Comparison of ENCODE assay signal across 16 mouse cellular contexts in the genomic region with DNA sequence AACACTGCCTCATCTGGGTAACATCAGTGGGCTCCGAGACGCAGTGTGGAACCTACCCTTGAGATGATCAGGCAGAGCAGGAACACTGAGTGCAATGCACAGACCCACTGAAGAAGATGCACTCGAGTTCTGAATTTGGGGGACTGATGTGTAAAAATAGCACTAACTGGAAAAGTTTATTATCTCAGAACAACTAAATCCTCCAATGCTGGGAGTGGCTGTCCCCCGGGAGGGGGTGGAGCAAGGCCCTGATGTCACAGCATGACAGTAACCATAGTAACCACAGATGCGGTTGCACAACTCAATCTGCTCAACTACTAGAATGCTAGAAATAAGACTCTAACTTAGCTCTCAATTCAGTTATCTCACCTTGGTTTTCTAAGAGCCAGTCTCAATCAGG.
A peak's percentile ranks its signal among the peaks of the same experiment; 100 is the strongest.
DNase-seq lines count a peak whose midpoint lies in the region; ATAC-seq and TF ChIP-seq lines count a peak whose summit lies in the region.
"Had no signal": no experiment of that assay in that cellular context is flagged by ENCODE, and none has a peak within 500 bp of the region (broad histone marks: within the 10 kb centered on the region; RNA-seq: fewer than 3 reads in every experiment).

No protein-coding gene starts in this region.

- H3K4me2 ChIP-seq in liver, postnatal 0 days (ENCODE audit: low read depth, low read length), result no peak overlapping the region
- no peak overlapping the region for H3K4me2 ChIP-seq in stomach, postnatal 0 days (replicated peaks; ENCODE audit: low read depth)
- H3K4me2 ChIP-seq: hindbrain, embryonic 15.5 days; limb, embryonic 13.5 days; midbrain, embryonic 12.5 days had no signal

- intact Hi-C loops in heart, postnatal 10 days (cut with DNase I), result no loop called here

- H3K9ac ChIP-seq in liver, postnatal 0 days (replicated peaks), result no peak overlapping the region
- H3K9ac ChIP-seq in stomach, postnatal 0 days (ENCODE audit: low read length), result no peak overlapping the region
- H3K9ac ChIP-seq: forebrain, postnatal 0 days; hindbrain, embryonic 15.5 days; limb, embryonic 13.5 days; midbrain, embryonic 12.5 days had no signal

- no peaks in the 10 kb centered on the region for H3K4me1 ChIP-seq in liver, postnatal 0 days (ENCODE audit: insufficient read depth)
- no peaks in the 10 kb centered on the region for H3K4me1 ChIP-seq in stomach, postnatal 0 days (replicated peaks; ENCODE audit: control insufficient read depth, insufficient read depth)

- ATAC-seq in liver, postnatal 0 days, result no peak
- 0 out of 2 replicates have a peak, but pooled peaks have one; percentile 42 for ATAC-seq in common myeloid progenitor, adult 5-6 weeks (replicated peaks; ENCODE audit: low read depth, poor library complexity, severe bottlenecking)
- ATAC-seq in stomach, postnatal 0 days (ENCODE audit: low FRiP score, low TSS enrichment), result no peak
- ATAC-seq: forebrain, postnatal 0 days had no signal

- no peak for TF ChIP-seq EP300 in liver, postnatal 0 days (IDR thresholded peaks at IDR 0.05; ENCODE audit: low read depth)
- TF ChIP-seq EP300 in stomach, postnatal 0 days (optimal IDR thresholded peaks at IDR 0.05), result no peak

- H3K27me3 ChIP-seq in liver, postnatal 0 days (ENCODE audit: insufficient read depth, low read length), result no peaks in the 10 kb centered on the region
- no peaks in the 10 kb centered on the region for H3K27me3 ChIP-seq in stomach, postnatal 0 days (ENCODE audit: control insufficient read depth, insufficient read depth, low read length)
- H3K27me3 ChIP-seq: hindbrain, embryonic 15.5 days; limb, embryonic 13.5 days; midbrain, embryonic 12.5 days had no signal

- no peaks in the 10 kb centered on the region for H3K36me3 ChIP-seq in liver, postnatal 0 days (replicated peaks; ENCODE audit: insufficient read depth, low read length)
- H3K36me3 ChIP-seq in stomach, postnatal 0 days (ENCODE audit: control insufficient read depth, insufficient read depth, low read length), result no peaks in the 10 kb centered on the region
- H3K36me3 ChIP-seq: hindbrain, embryonic 15.5 days; limb, embryonic 13.5 days; midbrain, embryonic 12.5 days had no signal

- TF ChIP-seq CTCF in liver, postnatal 0 days (IDR thresholded peaks at IDR 0.05; ENCODE audit: low read depth), result no peak
- TF ChIP-seq CTCF in stomach, postnatal 0 days (IDR thresholded peaks at IDR 0.05; ENCODE audit: low read depth), result no peak

- no peak overlapping the region for H3K4me3 ChIP-seq in liver, postnatal 0 days (ENCODE audit: low read depth, low read length)
- H3K4me3 ChIP-seq in stomach, postnatal 0 days (ENCODE audit: low read depth, low read length), result no peak overlapping the region
- H3K4me3 ChIP-seq: hindbrain, embryonic 15.5 days; left cerebral cortex, adult 2 months; limb, embryonic 13.5 days; midbrain, embryonic 12.5 days had no signal

- WGBS in liver, postnatal 0 days (ENCODE audit: insufficient replicate concordance), result 76% methylated on average over 5 of the region's 5 CpGs
- 86% methylated on average over 5 of the region's 5 CpGs for WGBS in stomach, postnatal 0 days

- H3K27ac ChIP-seq in liver, postnatal 0 days (ENCODE audit: low read depth), result no peak overlapping the region
- H3K27ac ChIP-seq in stomach, postnatal 0 days (replicated peaks), result no peak overlapping the region
- H3K27ac ChIP-seq: hindbrain, embryonic 15.5 days; left cerebral cortex, adult 2 months; limb, embryonic 13.5 days; midbrain, embryonic 12.5 days had no signal

- H3K9me3 ChIP-seq in liver, postnatal 0 days (ENCODE audit: low read length), result no peaks in the 10 kb centered on the region
- H3K9me3 ChIP-seq in stomach, postnatal 0 days (ENCODE audit: control insufficient read depth, low read length), result no peaks in the 10 kb centered on the region
- H3K9me3 ChIP-seq: hindbrain, embryonic 15.5 days; limb, embryonic 13.5 days; midbrain, embryonic 12.5 days had no signal

- DNase-seq in adrenal gland, postnatal 10 days, result peak; percentile 47
- no peak for DNase-seq in adrenal gland, adult 8-10 months
- DNase-seq in liver, postnatal 0 days, result peak; percentile 24
- DNase-seq in liver, result no peak
- peak; percentile 47 to 50 for DNase-seq in heart, postnatal 10 days
- DNase-seq in stomach, postnatal 0 days (ENCODE audit: low spot score), result no peak
- DNase-seq in right cerebral cortex, postnatal 36 days (ENCODE audit: low spot score in 2 of 2), result no peak
- DNase-seq: cerebellum, adult 9-10 months; forebrain, postnatal 0 days; kidney, adult 11 months; thymus, postnatal 25 days had no signal

Comparison
In these comparisons a context has a peak if more than half of its experiments do, and no peak if none do; other contexts are left out.
1. DNase-seq: peak in adrenal gland, postnatal 10 days (single experiment), liver, postnatal 0 days (single experiment) and heart, postnatal 10 days (2 of 2); none in adrenal gland, adult 8-10 months (single experiment), liver (single experiment), stomach, postnatal 0 days (single experiment) and right cerebral cortex, postnatal 36 days (0 of 2).